Mouse (Mus musculus) cerebellum, postnatal 14 days (tissue): ENCODE measurements at regions not wholly inside any gene's neighbourhood (a gene's known extent, or its start where the extent isn't known, plus 50 kb on each side); places are given as distances from the start of the nearest gene placed in this dataset.

Experiments
- DNase-seq, 2 experiments: peaks; one replicate each; pipeline ENCODE4 v3.0.0; 2021; ENCODE audit warnings: mixed read lengths in 2 of 2

GRCm38 (mm10) chr13:107758327-107759095 lies 285.7 kb upstream of the Smim15 start:
- DNase-seq, result no peak

GRCm38 (mm10) chr13:107752745-107753144 lies 291.5 kb upstream of the Smim15 start:
- no peak for DNase-seq

GRCm38 (mm10) chr13:107743464-107744218 lies 300.6 kb upstream of the Smim15 start:
- DNase-seq, result no peak

- no peak for DNase-seq
These were observed 307.7 kb upstream of the Smim15 start for GRCm38 (mm10) chr13:107736581-107736980.

GRCm38 (mm10) chr13:107734161-107734905 lies 309.9 kb upstream of the Smim15 start:
- no peak for DNase-seq

GRCm38 (mm10) chr13:107730976-107731375 lies 313.3 kb upstream of the Smim15 start:
- DNase-seq, result no peak

GRCm38 (mm10) chr13:107726491-107726890 lies 317.8 kb upstream of the Smim15 start:
- DNase-seq, result no peak

- no peak for DNase-seq
These were observed 322.3 kb upstream of the Smim15 start for GRCm38 (mm10) chr13:107721901-107722300.

- DNase-seq, result no peak
These were observed 323.2 kb upstream of the Smim15 start for GRCm38 (mm10) chr13:107720874-107721574.

- DNase-seq, result no peak
These were observed 325.1 kb upstream of the Smim15 start for GRCm38 (mm10) chr13:107718973-107719620.

GRCm38 (mm10) chr13:107715616-107716015 lies 328.6 kb upstream of the Smim15 start:
- DNase-seq, result no peak

- DNase-seq, result peak; percentile 9 to 14
These were observed 330.2 kb upstream of the Smim15 start for GRCm38 (mm10) chr13:107714001-107714400.

GRCm38 (mm10) chr13:107711341-107711994 lies 332.8 kb upstream of the Smim15 start:
- no peak for DNase-seq

- no peak for DNase-seq
These were observed 333.9 kb upstream of the Smim15 start for GRCm38 (mm10) chr13:107710368-107710767.

GRCm38 (mm10) chr13:107709828-107710227 lies 334.4 kb upstream of the Smim15 start:
- no peak for DNase-seq

GRCm38 (mm10) chr13:107703736-107704135 lies 340.5 kb upstream of the Smim15 start:
- DNase-seq, result no peak

- DNase-seq, result peak; percentile 35 to 37
These were observed 343.7 kb upstream of the Smim15 start for GRCm38 (mm10) chr13:107700268-107701139.

GRCm38 (mm10) chr13:107699251-107699650 lies 345.0 kb upstream of the Smim15 start:
- DNase-seq, result no peak

GRCm38 (mm10) chr13:107698345-107698744 lies 345.9 kb upstream of the Smim15 start:
- no peak for DNase-seq

- no peak for DNase-seq
These were observed 352.0 kb upstream of the Smim15 start for GRCm38 (mm10) chr13:107692123-107692830.
